Mouse (Mus musculus): ENCODE results near the gene Fam53a.

The Fam53a gene

DNA sequence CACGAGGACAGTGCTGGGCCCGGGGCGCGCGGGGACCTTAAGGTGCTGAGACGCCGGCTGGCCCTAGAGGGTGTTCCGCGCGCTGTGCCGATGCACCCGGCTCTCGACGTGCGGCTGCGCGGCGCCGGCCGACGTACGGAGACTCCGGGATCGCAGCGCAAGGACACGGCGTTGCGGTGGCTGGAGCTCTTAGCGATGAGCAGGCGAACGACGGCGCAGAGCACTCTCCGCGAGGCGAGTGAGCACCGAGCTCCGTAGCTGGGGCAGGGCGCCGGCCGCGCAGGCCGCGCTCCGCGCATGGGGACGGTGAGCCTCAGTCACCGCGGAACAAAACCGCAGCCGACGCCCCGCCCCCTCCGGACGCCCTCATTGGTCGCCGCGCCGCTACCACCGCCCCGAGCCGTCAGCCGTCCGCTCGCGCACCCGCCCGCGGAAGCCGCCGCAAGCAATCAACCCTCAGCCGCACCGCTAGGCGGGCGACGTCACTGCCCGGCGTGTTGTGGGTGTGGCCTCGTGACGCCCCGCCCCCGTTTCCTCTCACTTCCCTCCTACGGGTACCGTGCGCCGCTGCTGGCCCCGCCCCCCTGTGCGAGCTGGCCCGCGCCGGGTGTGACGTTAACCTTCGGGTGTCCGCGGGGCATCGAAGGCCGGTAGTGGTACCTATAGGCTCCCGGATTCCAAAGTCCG, at the start of gene Fam53a, which contains the start of gene Gm9903:
TSS of gene Fam53a (minus strand) at position 335 of the 687 bp plus-strand sequence.
TSS of gene Gm9903 (plus strand) at position 625 of the 687 bp plus-strand sequence.
- DNase-seq (ENCODE audit: low spot score in 2 of 2) = peak; percentile 100

DNA sequence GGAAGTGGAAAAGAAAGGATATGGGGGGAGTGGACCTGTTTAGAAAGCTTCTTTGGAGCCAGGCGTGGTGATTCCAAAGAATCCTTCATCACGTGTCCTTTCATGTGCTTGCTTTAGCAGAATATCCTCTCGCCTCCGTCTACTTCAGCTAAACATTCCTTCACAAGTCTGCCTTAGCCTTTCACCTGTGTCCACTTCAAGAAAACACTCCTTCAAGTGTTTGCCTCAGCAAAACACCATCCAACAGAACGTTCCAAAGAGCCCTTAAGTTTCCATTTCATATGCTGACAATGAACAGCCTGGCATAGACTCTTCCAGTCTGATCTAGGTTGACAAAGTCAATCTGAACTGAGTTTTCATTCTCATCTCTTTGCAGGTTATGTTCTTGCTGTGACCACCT, 48.8 kb upstream of the Fam53a start:
- no peak for DNase-seq (ENCODE audit: low spot score in 2 of 2)

DNA sequence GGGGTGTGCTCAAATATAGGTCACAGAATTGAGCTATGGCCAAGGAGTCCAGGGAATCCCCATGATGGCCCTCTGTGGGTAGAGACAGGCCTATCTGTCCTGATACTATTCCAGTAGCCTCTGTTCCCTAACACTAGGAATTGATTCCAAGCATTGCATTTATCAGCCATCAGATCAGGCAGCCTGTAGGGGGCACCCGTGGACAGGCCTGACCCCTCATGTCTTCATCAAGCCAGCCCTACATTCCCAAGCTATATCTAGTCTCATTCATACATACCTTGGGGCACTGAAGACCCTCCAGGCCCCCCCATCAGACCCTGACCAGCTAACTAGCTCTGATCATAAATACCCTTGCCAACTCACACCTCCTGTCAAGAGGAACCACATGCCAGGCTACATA, 46.5 kb upstream of the Fam53a start:
- DNase-seq (ENCODE audit: low spot score in 2 of 2) = peak in 1 of 2 experiments; percentile 31

DNA sequence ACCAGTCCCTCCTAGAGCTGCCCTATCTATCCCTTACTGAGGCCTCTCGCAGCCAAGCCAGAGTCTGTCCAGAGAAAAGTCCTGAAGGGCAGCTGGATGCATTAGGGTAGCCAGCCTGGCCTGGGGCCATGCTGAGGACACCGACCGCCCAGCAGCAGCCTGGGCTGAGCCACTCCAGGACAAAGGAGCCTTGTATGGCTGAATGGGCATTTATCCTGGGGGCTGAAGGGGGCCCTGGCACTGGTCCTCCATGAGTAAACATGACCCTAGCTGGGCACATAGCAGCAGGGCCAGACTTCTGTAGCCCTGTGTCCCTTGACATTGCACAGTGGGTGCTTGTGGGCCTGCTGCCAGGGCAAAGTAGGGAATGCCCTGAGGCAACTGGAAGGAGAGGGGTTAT, 45.0 kb upstream of the Fam53a start:
- DNase-seq (ENCODE audit: low spot score in 2 of 2) = no peak

DNA sequence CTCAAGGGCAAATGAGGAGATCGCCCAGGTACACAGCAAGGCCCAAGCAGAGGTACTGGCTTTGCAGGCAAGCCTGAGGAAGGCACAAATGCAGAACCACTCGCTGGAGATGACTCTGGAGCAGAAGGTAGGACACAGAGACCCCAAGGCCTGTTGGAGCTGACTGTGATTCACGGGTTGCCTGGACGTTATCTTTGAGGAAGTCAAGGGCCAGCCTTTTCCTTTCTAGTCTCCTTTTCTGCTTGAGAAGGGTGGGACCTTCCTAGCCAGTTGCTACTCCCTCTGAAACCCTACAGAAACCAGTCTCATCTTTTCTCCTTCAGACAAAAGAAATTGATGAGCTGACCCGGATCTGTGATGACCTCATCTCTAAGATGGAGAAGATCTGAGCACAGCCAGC, 42.2 kb upstream of the Fam53a start:
- no peak for DNase-seq (ENCODE audit: low spot score in 2 of 2)

DNA sequence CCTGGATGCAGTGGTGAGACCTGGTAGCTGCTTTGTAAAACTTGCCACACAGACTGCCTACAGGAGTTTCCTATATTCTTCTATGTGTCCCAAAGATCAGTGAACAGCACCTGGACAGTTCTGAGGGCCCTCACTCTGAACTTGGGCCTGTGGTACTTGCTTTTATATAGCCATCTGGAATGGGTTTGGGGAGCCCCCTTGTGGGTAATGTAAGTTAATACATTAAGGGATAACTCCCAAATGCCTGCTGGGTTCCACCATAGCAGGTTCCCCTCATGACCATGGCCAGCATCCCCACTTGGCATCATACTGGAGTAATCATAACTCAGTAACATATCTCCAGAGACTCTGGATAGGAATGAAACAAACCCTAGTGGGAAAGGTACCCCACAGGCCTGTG, 38.8 kb upstream of the Fam53a start:
- peak in 1 of 2 experiments; percentile 24 for DNase-seq (ENCODE audit: low spot score in 2 of 2)

DNA sequence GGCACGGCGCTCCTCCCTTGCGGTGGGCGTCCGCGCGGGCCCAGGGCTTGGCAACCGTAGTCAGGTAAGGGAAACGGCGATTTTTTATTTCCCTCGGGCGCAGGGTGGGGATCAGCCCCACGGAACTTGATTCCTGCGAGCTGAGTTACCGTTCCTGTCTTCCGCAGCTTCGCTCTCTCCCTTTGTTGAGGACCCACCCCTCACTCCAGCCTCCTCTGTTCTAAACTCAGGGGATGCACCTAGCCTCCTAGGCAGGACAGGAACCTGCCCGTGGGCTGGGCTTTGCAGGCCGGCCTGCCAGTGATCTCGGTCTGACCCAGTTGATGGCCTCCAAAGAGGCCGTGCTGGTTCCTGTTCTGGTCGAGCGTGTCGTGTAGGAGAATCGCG, 29.2 kb upstream of the Fam53a start:
- peak in 1 of 2 experiments; percentile 18 for DNase-seq (ENCODE audit: low spot score in 2 of 2)

DNA sequence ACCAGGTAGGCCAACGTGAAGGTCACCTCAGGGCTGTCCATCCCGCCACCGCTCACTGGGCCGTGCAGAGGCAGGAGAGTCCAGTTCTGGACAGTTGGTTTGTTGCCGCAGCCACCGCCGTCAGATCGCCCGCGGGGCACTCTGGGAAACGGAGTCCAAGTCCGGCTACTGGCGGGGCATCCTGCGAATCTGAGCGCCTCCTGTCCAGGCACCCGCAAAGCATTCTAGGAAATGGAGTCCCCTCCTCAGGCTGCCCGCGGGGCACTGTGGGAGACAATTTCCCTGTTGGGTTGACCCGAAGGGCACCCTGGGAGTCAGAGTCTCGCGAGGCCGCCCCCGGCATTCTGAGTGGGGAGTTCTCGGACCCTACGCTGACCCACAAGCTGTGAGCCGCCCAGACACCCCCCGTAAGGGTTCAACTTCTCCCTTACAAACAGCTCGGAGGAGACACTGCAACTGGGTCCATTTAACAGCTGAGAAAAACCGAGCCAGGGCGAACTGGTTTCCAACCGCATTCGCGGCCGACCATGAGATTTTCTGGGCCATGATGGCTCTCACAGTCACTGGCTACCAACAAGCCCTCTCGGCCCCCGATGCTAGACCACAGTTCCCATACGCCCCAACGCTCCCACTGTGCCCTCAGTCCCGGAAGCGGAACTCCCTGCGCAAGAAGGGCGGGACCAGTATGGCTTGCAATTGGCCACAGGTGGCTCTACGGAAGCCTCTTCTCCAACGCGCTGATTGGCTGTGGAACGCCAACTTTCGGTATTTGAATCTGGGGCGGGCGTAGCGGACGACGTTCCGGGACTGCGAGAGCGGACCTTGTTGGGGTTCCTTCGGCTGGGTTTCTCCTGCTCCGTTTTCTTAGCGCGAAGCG, 28.6 kb upstream of the Fam53a start, which contains the start of the genes Tacc3 and Tmem129:
TSS of gene Tacc3 (plus strand) at position 342 of the 877 bp plus-strand sequence.
TSS of gene Tmem129 (minus strand) at position 630 of the 877 bp plus-strand sequence.
- peak; percentile 90 to 93 for DNase-seq (ENCODE audit: low spot score in 2 of 2)

DNA sequence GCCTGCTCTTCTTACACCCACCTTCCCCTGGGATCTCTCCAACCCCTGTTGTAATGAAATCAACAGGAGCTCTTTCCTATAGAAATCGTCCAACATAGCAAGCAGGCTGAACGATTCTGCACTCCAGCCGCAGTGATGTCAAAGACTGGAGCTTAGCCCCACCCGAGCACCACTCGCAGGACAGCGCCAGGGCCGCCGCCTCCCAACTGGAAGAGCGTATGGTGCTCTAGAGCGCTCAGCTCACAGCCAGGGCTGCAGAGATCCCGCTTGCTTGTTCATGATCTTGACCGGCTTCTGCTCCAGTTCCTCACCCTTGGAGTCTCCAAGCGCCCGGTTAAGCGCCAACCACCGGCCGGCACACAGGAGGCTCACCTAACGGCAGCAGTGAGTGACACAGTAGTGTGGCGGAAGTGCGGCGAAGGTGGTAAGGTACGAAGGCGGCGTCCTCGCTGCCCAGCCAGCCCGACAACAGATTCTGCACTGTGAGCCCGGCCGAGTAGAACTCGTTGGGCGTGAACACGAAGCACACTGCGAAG, 27.9 kb upstream of the Fam53a start:
- peak in 1 of 2 experiments; percentile 73 for DNase-seq (ENCODE audit: low spot score in 2 of 2)

DNA sequence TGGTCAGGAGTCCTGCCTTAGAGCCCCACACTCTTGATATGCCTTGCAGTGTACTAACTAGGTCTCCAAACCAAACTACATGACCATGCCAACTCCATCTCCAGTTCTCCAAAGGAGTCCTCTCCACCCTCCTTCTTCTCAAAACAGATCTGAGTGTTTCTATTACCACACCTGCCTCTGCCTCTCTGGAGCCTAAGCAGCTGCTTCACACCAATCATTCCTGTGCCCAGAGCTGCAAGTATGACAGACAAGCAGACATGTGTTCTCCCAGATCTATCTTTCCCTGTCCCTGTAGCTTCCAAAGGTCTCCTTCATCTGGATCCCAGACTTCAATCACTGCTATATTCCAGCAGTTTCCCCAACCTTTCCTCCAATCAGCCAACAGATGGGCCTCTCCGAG, 27.3 kb upstream of the Fam53a start:
- no peak for DNase-seq (ENCODE audit: low spot score in 2 of 2)

DNA sequence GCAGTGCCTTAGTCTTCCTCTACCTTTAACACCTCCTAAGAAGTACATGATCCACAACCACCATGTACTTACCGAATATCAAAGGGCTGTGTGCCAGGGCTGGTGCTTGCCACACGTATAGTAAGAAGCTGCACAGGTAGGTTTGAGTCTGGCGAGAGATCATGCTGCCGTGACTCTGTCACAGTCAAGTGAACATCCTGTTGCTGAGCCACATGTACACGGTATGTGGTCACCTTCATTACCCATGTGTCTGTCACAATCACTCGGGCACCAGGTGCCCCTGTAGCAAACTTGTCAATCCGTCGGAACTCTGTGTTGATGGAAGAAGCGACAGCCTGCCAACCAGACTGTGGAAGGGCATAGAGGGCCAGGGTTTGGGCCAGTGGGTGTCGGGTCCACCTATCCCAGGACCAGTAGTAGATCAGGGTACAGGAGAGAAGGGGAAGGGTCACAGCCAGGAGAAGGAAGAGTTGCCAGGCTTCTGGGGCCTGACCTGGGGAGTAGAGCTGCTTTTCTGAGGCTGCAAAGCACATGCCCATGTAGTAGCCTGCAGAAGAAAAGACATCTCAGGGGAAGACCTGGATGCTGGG, 25.9 kb upstream of the Fam53a start:
- no peak for DNase-seq (ENCODE audit: low spot score in 2 of 2)

DNA sequence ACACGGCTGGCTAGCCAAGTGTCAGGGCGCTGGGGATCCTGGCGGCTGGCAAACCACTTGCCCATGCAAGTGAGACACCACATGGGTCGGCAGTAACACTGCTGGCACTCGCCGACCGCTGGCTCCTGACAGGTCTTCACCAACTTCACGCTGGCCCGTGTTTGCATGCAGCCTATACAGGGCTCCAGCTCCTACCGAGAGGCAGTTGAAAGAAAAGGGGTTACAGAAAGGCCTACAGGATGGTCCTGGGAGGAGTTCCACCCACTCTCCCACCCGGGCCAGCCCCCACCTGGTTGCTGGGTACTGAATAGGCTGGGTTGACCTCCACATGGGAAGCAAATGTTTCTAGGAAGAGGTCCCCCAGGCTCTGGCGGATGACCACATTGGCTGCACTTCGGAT, 25.0 kb upstream of the Fam53a start:
- no peak for DNase-seq (ENCODE audit: low spot score in 2 of 2)

DNA sequence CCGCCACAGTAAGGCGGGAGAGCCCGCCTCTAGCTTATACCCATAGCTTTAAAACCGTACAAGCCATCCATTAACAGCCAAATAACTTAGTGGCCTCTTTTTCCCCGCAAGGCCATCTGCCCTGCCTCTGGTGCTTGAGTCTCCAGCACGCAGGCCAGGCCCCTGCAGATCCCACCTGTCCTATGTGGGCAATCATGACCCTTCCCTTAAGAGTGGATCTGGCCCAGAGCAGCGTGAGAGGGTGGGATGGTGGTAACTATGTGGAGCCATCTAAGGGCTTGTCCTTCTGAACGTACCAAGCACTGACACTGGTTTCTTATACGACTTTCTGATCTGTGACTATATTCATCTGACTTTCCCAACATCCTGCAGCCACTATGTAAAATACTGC, 23.3 kb upstream of the Fam53a start:
- no peak for DNase-seq (ENCODE audit: low spot score in 2 of 2)

DNA sequence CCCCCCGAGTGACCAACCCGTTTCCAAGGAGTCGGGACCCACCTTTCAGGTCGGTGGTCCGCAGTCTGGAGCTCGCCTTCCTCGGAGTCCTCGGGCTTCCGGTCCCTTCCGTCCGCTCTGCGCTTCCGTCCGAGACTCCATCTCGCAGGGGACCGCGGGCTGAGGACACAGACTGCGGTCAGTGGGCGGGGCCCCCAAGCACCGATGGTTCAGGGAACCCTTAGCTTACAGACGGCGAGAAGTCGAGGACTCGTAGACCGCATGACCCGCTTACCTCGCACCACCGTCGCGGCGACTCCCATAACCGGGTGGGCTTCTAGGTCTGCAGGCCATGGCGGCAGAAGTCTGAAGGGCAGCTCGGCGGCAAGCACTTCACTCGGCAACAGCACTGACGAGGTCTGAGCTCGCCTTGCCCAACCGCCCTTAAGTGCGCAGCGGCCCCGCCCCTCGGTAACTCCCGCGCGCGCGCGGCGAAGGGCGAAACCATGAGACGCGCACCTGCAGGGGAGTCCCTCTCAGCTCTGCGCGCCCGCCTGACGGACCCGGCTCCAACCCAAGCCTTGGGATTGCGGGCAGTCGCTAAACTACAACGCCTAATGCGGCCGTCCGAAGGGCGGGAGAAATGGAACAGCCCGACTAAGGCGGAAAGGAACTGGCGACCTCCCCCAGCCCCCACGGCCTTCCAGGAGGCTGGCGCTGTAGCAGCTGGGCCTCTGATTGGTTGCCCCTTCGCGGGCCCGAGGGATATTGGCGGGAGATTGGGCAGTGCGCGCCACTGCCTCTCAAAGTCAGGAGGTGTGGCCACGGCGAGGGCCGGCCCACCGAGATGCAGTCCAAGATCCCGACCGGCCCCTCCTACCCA, 22.7 kb upstream of the Fam53a start, which contains the start of gene Slbp:
TSS of gene Slbp (minus strand) at position 654 of the 862 bp plus-strand sequence.
- peak; percentile 88 to 92 for DNase-seq (ENCODE audit: low spot score in 2 of 2)

DNA sequence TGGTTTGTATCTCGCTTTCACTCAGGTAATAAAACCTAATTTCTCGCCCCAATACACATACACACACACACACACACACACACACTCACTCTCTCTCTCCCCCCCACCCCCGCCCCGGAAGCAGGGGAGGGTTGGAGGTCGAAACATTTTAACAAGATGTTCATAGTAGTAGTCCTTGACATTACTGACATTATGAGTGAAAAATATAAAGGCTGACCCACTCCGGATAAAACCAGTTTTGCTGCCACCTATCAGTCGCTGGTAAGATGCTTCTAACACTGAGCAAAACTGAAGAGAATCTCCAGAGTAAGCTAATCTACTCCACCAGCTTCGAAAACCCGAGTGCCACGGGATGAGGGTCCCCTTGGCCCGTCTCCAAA, 22.1 kb upstream of the Fam53a start:
- no peak for DNase-seq (ENCODE audit: low spot score in 2 of 2)

DNA sequence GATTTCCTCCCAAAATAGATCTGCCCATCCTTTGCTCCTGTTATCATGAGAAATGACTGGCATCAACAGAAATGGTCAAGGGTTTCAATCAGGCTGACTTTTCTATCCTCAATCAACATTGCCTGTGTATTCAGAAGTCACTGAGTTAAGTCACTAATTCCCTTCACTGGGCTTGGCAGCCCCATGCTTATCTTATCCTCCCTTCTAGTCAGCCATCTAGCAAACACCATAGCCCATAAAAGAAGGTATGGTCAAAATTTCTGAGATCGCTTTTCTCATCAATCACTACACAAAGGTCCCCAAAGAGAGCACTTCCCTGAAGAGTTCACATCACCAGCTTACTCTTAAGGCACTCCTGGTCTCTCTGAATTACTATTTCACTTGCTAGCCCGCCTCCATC, 21.6 kb upstream of the Fam53a start:
- no peak for DNase-seq (ENCODE audit: low spot score in 2 of 2)

DNA sequence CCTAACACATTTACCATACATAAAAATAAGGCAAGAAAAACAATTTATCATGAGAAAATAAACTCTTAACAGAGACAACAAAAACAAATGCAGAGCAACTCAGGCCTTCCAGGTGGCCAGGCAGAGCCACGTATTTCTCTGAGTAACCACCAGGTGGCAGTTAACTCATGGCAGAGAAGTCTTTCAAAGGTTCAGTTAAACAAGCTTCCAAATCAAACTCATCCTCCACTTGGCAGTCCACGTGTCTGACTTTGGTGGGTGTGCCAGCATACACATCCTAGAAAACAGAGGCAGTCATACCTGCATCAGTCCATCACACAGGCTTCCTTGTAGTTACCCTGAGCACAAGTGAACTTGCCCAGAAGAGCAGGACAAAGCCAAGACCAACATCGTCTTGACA, 11.2 kb upstream of the Fam53a start:
- peak in 1 of 2 experiments; percentile 38 for DNase-seq (ENCODE audit: low spot score in 2 of 2)

DNA sequence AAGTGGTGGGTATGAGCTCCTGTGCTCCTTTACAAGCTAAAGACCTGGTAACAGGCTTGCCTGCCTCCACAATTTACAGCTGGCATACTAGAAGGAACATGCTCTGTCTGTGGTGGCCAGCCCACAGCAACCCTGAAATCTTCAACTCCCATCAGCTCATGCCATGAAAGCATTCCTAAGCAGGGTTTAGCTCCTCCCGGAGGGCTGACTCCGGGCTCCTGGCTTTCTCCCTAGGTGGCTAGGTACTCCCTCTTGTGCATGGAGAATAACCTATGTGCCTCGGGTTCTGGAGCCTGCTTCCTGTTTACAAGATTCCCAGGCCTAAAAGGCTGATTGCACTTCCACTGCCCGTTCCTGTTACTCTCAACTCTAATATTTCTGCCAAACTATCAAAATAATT, 9.4 kb upstream of the Fam53a start:
- no peak for DNase-seq (ENCODE audit: low spot score in 2 of 2)

DNA sequence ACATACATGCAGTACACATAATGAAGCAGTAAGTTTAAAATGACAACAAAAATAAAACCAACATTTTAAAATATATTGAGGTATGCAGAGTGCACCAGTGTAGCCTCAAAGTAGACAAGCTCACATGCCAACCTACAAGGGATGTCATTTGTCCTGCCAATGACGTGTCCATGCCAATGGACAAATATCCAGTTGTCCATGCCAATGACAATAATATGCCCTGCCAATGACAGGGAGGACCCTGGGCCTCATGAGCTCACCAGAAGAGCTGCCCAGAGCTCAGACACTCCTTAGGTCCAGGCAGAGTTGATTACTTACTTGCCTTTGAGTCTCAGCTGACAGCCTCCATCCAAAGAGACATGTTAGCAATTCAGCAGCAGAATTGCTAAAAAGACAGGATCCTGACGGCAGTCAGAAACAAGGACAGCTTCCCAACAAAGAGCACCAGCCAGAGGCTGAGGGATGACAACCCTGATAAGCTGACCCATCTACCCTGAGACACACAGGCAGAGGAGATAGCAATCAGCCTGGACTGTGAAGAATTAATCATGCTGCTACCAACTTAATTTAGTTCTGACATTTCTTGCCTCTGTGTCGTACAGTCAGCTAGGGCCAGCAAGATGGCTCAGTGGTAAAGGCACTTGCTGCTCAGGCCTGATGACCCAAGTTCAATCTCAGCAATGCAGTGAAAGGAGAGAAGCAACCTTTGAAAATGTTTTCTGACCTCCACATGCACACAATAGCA, 8.3 kb upstream of the Fam53a start:
- no peak for DNase-seq (ENCODE audit: low spot score in 2 of 2)

DNA sequence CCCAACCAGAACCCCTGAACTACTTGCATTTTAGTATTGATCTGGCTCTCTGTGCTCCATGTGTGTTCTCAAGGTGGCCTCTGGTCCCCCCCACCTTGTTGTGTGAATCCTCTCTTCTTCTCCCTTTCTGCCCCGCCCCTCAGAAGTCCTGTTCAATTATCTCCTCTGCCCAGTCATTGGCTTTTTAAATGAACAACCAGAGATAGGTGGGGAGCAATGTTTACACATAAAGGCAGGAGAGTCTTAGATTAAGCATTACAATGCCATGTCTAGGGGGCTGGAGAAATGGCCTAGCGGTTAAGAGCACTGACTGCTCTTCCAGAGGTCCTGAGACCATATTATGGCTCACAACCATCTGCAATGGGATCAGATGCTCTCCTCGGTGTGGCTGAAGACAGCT, 5.9 kb upstream of the Fam53a start:
- DNase-seq (ENCODE audit: low spot score in 2 of 2) = no peak
